Mouse (Mus musculus) erythroblast, adult 5-6 weeks (primary cell): Measurements from ENCODE around the gene Zbed4. TPM values are rescaled to one million over a fixed set of nuclear protein-coding genes. Genes with fewer than 3 reads are reported as not detected.

Experiments used
- ATAC-seq: replicated peaks from 2 replicates; pipeline ENCODE4 v1.8.0; 2016; ENCODE audit warnings: moderate number of reproducible peaks, mild to moderate bottlenecking, moderate TSS enrichment, inconsistent platforms; ENCODE audit not compliant: poor library complexity, low FRiP score, severe bottlenecking
- total RNA-seq, 2 experiments: library from RNA; stranded (forward) in 1 of 2; stranded (reverse) in 1 of 2; fragments of 150-400 nt in 1 of 2; fragments of 200-764, 138-1000 nt in 1 of 2; gene quantifications; 2 replicates each; pipeline versions ENCODE4 v1.2.3 to v1.2.4; 2015 to 2017; ENCODE audit warnings: low replicate concordance in 2 of 2

Gene Zbed4
- total RNA-seq, 2 experiments from 2014 or later, result 14.8 to 29.1 TPM

- ATAC-seq, result no peak
Observed at GRCm38 (mm10) chr15:88831482-88831881, 80.0 kb downstream of the Zbed4 start.

- ATAC-seq, result no peak
Observed at GRCm38 (mm10) chr15:88832536-88832935, 81.1 kb downstream of the Zbed4 start.

Other genes starting within 250 kb of the Zbed4 start
- gene Zdhhc25, start 151.4 kb upstream of the Zbed4 start, total RNA-seq (2015; ENCODE audit: low replicate concordance), result not detected in 2 replicates
- 0.98 TPM in 1 of 2 replicates, not detected in the other for gene Zdhhc25, start 151.4 kb upstream of the Zbed4 start, total RNA-seq (2017; ENCODE audit: low replicate concordance)
- gene Brd1, start 17.4 kb upstream of the Zbed4 start, total RNA-seq (2015; ENCODE audit: low replicate concordance), result 11.1 and 13.0 TPM in 2 replicates
- gene Brd1, start 17.4 kb upstream of the Zbed4 start, total RNA-seq (2017; ENCODE audit: low replicate concordance), result 38.5 and 39.0 TPM in 2 replicates
- gene Alg12, start 67.7 kb downstream of the Zbed4 start, total RNA-seq (2015; ENCODE audit: low replicate concordance), result 3.7 and 7.7 TPM in 2 replicates
- gene Alg12, start 67.7 kb downstream of the Zbed4 start, total RNA-seq (2017; ENCODE audit: low replicate concordance), result 0.42 and 0.94 TPM in 2 replicates
- gene Creld2, start 68.0 kb downstream of the Zbed4 start, total RNA-seq (2015; ENCODE audit: low replicate concordance), result 9.8 and 16.7 TPM in 2 replicates
- gene Creld2, start 68.0 kb downstream of the Zbed4 start, total RNA-seq (2017; ENCODE audit: low replicate concordance), result 15.5 and 17.6 TPM in 2 replicates
- gene Pim3, start 110.5 kb downstream of the Zbed4 start, total RNA-seq (2015; ENCODE audit: low replicate concordance), result 1.5 and 3.1 TPM in 2 replicates
- gene Pim3, start 110.5 kb downstream of the Zbed4 start, total RNA-seq (2017; ENCODE audit: low replicate concordance), result 0.51 and 0.84 TPM in 2 replicates
- not detected in 2 replicates for gene Ttll8, start 202.8 kb downstream of the Zbed4 start, total RNA-seq (2015; ENCODE audit: low replicate concordance)
- gene Ttll8, start 202.8 kb downstream of the Zbed4 start, total RNA-seq (2017; ENCODE audit: low replicate concordance), result not detected in 2 replicates
- gene Mlc1, start 227.3 kb downstream of the Zbed4 start, total RNA-seq (2015; ENCODE audit: low replicate concordance), result not detected in 2 replicates
- gene Mlc1, start 227.3 kb downstream of the Zbed4 start, total RNA-seq (2017; ENCODE audit: low replicate concordance), result not detected in 2 replicates
- not detected in 2 replicates for gene Mov10l1, start 231.2 kb downstream of the Zbed4 start, total RNA-seq (2015; ENCODE audit: low replicate concordance)
- gene Mov10l1, start 231.2 kb downstream of the Zbed4 start, total RNA-seq (2017; ENCODE audit: low replicate concordance), result not detected in 2 replicates